Mouse (Mus musculus) heart, embryonic 15.5 days (tissue): Measurements from ENCODE around the gene Prl2c3. TPM values are rescaled to one million over a fixed set of nuclear protein-coding genes. Genes with fewer than 3 reads are reported as not detected.
"Not testable (repeated sequence)": the region's sequence is repeated elsewhere in the genome, so short reads cannot be mapped to it uniquely, and the experiment has no call there.

Experiments used
- ATAC-seq: fragments of 200-750 bp; cut with Nextera tagmentation; replicated peaks from 2 replicates; pipeline ENCODE4 v1.8.0; 2017; ENCODE audit warnings: low read depth, moderate TSS enrichment; ENCODE audit not compliant: insufficient number of reproducible peaks, insufficient read depth, low FRiP score
- H3K27ac ChIP-seq: fragments of 300-500 bp; sonication (generic); 2 replicates; pipeline ENCODE4 v1.5.1; 2015; ENCODE audit warnings: mild to moderate bottlenecking, inconsistent platforms
- H3K27me3 ChIP-seq: fragments of 300-500 bp; sonication (generic); 2 replicates; pipeline ENCODE4 v1.6.1; 2015; ENCODE audit warnings: inconsistent platforms
- H3K36me3 ChIP-seq: fragments of 300-500 bp; sonication (generic); 2 replicates; pipeline ENCODE4 v1.6.1; 2015; ENCODE audit warnings: mild to moderate bottlenecking, inconsistent platforms
- H3K4me1 ChIP-seq: fragments of 300-500 bp; sonication (generic); replicated peaks from 2 replicates; pipeline ENCODE4 v1.6.1; 2015; ENCODE audit warnings: inconsistent platforms
- H3K4me2 ChIP-seq: fragments of 300-500 bp; sonication (generic); 2 replicates; pipeline ENCODE4 v1.6.1; 2015; ENCODE audit warnings: inconsistent platforms, mild to moderate bottlenecking, moderate library complexity
- H3K4me3 ChIP-seq: fragments of 300-500 bp; sonication (generic); 2 replicates; pipeline ENCODE4 v1.5.1; 2015; ENCODE audit warnings: mild to moderate bottlenecking, inconsistent platforms
- H3K9ac ChIP-seq: fragments of 300-500 bp; sonication (generic); 2 replicates; pipeline ENCODE4 v1.6.1; 2015; ENCODE audit warnings: mild to moderate bottlenecking, inconsistent platforms
- H3K9me3 ChIP-seq: fragments of 300-500 bp; sonication (generic); replicated peaks from 2 replicates; pipeline ENCODE4 v1.6.1; 2016; ENCODE audit warnings: inconsistent platforms
- WGBS: fragments of 180-500 bp; shearing (Covaris S2); methylation state at CpG from one replicate; pipeline ENCODE4 v1.1.7; 2015; ENCODE audit warnings: mixed read lengths; 5-methylcytosine and 5-hydroxymethylcytosine counted together
- polyA plus RNA-seq: library from polyadenylated mRNA; unstranded; fragments of >200 nt; fragmentation: Nextera tagmentation; extraction: Ambion mirVana; gene quantifications from 2 replicates; pipeline ENCODE4 v1.2.1, GENCODE M21; 2015

The Prl2c3 gene
- polyA plus RNA-seq, 1 experiment from 2014 or later, result not detected

DNA sequence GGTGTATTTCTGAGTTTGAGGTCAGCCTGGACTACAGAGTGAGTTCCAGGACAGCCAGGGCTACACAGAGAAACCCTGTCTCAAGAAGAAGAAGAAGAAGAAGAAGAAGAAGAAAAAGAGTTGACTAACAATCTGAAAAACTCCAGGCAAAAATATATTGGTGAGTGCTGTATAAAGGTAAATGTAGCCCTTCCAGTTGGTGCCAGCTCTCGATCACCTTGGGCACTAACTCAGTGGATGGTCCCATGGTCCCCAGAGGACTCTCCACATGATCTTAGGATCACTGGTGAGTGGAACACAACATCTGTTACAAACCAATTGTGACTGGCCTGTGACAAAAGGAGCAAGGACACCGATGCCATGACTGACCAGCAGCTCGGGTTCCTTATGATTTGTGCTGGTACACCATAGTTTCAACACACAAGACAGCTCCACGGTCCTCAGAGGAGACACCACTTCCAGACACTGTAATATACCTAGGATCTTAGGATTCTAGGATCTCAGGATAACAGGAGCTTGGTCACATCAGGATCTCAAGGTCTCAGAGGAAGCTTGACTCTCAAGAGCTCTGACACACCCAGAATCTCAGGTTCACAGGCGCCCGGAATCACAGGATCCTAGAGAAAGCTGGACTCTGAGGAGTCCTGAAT lies 30.3 kb downstream of the Prl2c3 start:
- H3K9ac ChIP-seq, H3K36me3 ChIP-seq, ATAC-seq, H3K4me2 ChIP-seq, H3K4me1 ChIP-seq, H3K27ac ChIP-seq, H3K9me3 ChIP-seq, H3K4me3 ChIP-seq, H3K27me3 ChIP-seq: not testable (repeated sequence)
- WGBS, result 73% methylated on average over 6 of the region's 6 CpGs

Other genes with a start within 250 kb of the Prl2c3 start
- gene Ero1lb, start 234.2 kb downstream of the Prl2c3 start, polyA plus RNA-seq, result 5.1 and 5.4 TPM in 2 replicates
- 0.24 TPM in 1 of 2 replicates, not detected in the other for gene Prl2c2, start 205.3 kb upstream of the Prl2c3 start, polyA plus RNA-seq